Mouse (Mus musculus) layer of hippocampus, postnatal 25 days (tissue): Measurements from ENCODE around the gene Psmb3. TPM values are rescaled to one million over a fixed set of nuclear protein-coding genes. Genes with fewer than 3 reads are reported as not detected.
A peak's percentile ranks its signal among the peaks of the same experiment; 100 is the strongest.
"Not testable (repeated sequence)": the region's sequence is repeated elsewhere in the genome, so short reads cannot be mapped to it uniquely, and the experiment has no call there.

ENCODE experiments used
- DNase-seq, 2 experiments: peaks; one replicate each; pipeline ENCODE4 v3.0.0; 2022; ENCODE audit warnings: mixed read lengths in 2 of 2, low spot score in 1 of 2; ENCODE audit errors: extremely low spot score in 1 of 2
- total RNA-seq, 2 experiments: library from RNA; stranded (reverse); gene quantifications; 2 replicates each; pipeline ENCODE4 v1.2.3; 2021

Gene Psmb3
- total RNA-seq, result 100 to 1,000 TPM; 125 to 144 TPM

DNA sequence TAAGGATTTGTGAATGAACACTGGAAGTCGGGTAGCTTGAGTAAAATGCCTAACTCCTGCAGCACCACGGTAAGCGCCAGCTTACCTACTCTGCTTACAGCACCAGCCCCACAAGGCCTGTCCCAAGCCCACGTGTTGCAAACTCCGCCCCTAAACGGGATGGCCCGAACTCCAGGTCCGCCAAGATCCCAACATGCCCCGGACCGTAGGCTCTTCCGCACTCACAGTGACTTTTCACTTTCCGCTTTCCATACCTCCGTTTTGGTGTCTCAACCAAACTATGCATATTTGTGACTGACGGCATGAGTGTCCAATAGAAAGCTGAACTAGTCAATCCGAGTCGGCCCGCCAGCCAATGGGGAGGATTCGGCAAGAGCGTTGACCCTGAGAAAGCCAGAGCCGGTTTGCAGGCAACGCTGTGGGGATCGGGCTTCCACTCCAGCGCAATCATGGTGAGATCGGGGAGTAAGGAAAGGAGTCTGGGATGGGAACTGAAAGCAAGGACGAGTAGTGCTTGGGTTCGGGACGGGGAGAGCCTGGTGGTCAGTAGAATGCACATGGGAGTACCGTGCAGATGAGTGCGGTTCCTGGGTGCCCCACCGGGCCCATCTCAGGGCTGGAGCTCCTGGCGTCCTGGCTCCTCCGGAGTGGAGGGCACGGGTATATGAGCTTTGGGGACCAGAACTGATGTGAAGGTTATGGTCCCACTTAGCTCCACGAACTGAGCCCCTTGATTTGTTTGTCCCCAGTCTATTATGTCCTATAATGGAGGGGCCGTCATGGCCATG, at the start of gene Psmb3:
TSS of gene Psmb3 (plus strand) at position 361 of the 788 bp plus-strand sequence.
- peak; percentile 92 to 98 for DNase-seq

DNA sequence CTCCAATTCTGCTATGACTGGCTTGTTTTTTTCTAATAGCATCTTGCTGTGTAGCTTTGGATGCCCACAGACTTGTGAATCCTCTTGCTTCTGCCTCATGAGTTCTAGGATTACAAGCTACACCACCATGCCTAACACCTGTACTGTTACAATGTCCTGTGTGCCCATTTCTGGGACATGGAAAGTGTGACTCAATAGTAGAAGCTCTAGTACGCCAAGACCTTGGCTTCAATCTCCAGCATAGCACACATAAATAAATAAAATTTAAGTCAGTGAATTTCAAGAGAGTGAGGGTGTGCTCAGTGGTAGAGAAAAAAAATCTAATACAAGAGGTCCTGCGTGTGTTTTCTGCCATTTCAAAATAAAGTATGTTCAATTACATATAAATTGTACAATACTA, 49.0 kb upstream of the Psmb3 start:
- DNase-seq, result no peak

DNA sequence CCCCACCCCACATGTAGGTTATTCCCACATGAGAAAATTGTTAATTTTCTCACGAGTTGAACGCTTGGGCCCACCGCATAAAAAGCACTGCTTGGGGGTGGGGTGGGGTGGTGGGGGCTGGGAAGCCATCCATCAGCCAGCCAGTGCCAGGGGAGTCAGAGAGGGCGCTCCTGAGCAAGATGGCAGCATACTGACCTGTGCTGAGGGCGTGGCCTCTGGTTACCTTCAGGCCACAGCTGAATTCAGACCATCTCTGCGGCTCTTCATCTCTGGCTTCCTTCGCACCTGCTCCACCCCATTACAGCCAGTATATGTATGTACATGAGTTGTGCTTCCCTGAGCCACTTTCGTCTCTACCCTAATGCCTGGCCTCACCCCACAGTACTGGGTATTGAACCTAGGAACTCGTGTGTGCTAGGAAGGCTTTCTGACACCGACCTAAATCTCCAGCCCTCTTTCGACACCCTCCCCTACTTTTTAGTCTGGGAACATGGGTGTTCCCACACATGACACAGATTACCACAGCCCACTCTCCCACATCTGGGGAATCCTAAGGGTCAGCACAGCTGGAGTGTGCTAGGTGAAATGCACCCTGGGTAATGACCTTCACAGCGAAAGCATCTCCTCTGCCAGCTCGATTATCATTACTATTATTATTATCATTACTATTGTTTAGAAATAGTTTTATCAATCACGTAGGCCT, 46.8 kb upstream of the Psmb3 start:
- no peak for DNase-seq

DNA sequence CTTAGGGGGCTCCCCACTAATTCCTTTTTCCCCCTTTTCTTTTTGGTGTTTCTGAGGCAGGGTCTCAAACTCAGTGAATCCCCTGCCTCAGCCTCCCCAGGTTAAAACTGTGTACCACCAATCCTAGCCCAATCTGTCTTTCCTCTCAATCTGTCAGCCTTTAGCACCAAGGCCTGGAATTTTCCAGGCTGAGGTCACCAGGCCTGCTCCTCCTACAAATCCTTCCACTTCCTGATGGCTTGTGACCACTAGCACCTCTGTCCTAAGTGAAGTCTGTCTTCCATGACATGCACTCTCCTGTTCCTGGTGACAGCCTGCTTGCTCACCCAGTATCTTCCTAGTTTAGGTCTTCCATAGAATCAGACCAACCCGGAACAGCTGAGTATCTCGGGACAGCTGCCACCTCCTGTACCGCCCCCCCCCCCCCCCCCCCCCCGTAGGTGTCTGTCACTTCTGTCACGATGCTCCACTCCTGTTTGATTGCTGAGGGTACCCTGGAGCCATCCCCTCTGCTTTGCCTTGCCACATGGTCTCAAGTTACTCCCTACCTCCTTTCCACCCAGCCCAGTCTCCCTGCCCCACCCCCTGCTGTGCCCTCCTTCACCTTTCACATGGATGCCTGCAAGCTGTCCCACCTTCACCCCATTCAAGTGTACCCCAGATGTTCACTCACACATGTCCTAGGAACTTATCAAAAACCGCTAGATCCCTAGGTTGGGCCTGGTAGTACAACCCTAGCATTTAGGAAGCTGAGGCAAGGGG, 45.8 kb upstream of the Psmb3 start:
- DNase-seq, result no peak

DNA sequence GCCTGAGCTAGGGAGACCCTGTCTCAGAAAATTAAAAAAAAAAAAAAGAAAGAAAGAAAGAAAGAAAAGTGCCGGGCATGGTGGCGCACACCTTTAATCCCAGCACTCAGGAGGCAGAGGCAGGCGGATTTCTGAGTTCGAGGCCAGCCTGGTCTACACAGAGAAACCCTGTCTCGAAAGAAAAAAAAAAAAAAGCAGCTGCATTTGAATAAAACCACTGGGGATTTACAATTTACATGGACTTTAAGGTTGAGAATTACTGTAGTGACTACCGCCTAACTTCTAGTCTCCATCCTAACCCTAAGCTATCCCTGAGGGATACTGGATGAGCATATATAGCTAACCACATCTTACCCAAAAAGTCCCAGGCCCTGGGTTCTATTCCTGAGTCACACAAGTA, 45.2 kb upstream of the Psmb3 start:
- not testable (repeated sequence) for DNase-seq

DNA sequence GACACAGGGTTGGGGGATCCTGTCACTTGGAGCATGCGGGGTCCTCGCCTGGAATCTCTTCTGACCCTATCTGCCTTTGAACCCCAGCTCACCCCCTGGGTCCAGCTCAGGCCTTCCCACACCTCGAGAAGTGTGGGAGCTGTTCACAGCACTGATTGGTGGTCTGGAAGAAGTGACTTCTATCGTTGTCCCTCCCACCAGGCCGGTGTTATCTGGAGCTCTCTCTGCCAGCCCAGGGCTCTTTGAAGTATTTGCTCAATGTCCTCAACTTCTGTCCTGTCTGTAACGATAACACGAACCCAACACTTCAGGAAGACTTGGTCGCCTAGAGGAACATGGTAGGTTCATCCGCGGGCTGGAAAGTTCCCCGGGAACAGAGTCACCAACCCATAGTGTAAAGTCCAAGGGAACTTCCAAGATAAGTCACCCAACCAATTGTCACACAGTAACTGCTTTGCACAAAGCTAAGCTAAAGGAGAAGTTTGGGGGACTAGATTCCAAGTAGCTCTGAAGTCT, 44.4 kb upstream of the Psmb3 start:
- no peak for DNase-seq

DNA sequence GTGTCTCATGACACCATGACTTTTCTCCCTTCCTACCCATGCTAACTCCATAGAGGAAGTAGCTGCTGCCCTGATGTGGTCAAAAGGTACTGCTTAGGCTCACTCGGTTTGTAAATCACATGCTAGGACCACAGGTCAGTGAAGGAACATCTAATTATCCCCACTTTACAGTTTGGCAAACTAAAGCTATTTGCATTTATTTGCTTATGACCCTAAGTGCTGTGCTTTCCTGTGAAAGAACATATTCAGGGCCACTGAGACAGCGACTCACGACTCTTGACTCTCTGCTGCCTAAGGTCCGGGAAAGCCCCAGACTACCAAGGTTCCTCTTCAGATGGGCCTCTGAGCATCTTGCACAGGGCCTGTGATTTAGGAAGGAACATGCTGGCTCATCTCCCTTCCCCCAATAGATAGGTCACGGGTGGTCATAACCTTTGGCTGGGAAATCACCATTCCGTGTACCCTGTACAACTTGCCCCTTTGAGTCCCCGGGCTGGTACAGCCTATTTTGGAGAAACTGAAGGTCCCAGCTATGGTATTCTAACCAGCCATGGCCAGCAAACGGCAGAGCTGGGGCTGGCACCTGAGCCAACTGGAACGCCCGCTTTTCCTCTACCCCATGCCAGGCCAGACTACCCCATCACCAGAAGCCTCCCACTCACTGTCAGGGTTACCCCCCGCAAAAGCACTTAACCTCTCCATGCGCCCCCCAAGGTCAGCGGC, 43.8 kb upstream of the Psmb3 start:
- no peak for DNase-seq

DNA sequence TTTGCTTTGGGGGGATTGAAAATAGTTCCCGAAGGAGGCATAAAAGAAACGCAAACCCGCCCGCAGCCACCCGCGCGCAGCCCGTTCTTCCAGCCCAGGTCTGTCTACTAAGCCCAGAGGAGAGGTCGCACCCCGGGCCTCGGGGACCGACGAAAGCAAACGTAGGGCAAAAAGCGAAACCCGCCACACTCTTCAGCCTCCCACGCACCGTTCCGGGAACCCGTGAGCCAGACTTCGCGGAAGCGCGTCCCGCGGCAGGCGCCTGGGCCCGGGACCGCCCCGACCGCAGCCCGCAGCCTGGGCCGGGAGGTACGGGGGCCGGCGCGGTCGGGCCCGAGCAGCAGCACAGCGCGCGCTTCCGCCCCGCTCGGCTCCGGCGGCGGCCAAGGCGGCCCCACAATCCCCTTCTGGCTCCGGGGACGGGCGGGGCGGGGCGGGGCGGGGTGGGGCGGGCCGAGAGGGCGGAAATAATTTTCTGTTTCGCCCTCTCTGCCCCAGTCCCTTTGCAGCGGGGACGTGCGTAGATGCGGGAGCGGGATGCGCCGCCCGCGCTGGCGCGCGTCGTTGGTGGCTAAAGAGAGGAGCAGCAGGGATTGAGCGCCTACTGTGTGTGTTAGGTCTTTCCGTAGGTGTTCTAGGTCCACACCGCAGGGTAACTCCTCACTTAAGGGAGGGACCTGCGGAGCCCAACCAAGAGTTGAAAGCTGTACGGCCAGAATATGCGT, 43.0 kb upstream of the Psmb3 start:
- peak; percentile 62 to 64 for DNase-seq

DNA sequence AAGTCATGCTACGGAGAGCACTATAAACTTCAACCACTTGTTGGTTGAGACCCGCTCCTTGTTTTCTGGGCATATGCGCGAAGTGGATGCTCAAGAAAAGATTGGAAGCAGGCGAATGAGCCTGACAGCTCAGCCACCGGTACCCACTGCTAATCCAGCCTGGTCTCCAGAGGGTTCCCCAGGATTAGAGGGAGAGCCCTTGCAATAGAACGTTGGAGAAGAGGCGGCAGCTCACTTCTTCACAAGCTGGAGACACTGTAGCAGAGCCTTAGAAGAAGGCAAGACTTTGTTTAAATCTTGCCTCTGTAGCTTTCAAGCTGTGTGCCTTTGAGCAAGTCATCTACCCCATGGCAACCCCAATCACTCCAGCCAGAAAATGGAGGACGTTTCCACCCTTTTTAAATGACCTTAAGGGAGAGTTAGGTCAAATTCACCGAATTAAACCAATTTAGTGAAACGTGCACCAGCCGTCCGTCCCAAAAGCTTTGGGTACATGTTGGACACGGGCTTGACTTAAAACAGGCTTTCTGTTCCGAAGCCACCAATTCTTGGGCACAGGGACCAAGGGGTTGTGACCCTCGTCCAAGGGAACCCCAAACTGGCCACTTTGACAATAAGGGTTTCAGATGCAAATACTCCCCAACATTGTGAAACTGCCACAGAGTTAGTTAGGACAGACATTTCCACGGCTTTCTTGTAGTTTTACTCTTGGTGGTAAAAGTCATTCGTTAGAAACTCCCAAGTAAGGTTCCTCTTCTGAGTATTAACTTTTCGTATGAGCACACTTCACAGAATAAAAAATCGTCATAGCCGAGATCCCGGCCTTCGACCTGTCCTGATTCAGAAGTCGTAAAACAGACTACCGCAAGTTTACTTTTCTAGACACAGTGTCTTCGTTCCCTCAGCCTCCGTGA, 42.2 kb upstream of the Psmb3 start:
- DNase-seq, result no peak

DNA sequence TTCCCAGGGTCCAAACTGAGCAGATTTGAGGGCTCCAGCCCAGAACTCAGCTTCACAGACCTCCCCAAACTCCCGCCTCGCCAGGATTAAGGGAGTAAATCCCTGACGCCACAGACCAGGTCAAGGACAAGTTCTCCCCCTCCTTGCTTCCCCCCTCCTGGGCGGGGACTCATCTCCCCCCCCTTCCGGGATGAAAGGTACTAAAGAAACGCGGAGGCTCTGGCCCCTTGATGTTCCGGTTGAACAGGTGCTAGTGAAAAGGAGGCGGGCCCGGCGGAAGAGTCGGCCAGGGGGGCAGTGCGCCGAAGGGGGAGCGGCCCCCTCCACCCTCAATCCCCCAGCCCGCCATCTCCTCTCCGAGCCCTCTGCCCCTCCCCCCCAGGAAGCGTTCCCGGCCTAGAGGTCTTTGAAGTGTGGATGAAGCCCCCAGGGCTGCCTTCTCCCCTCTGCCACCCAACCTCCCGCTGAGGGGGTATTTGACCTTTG, 41.5 kb upstream of the Psmb3 start:
- no peak for DNase-seq

DNA sequence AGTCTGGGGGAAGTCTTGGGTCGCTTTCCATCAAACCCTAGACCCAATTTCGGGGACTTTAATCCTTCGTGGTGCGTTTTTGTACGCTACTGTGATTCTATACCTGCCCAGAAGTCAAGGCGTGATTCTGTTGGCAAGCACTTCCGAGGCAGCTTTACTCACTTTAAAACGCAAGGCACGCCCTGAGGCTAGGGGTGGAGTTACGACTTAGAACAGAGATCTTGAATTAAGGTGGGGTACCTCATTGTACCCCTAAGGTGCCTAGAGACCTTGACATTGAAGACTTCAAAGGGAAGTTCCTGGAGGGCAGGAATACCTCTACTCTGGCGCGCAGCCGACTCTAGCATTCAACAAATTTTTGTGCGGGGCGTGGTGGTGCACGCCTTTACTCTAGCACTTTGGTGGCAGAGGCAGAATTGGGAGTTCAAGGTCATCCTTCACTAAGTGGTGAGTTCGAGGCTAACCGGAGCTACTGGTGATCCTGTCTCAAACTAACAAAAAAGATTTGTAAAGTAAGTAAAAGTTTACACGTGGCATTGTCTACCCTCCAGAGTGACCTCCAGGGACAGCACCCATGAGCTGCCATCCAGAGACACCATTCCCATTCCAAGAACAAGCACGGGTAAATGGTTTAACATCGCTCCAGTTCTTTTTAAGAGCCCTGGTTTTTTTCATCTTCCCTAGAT, 40.8 kb upstream of the Psmb3 start:
- DNase-seq, result no peak

DNA sequence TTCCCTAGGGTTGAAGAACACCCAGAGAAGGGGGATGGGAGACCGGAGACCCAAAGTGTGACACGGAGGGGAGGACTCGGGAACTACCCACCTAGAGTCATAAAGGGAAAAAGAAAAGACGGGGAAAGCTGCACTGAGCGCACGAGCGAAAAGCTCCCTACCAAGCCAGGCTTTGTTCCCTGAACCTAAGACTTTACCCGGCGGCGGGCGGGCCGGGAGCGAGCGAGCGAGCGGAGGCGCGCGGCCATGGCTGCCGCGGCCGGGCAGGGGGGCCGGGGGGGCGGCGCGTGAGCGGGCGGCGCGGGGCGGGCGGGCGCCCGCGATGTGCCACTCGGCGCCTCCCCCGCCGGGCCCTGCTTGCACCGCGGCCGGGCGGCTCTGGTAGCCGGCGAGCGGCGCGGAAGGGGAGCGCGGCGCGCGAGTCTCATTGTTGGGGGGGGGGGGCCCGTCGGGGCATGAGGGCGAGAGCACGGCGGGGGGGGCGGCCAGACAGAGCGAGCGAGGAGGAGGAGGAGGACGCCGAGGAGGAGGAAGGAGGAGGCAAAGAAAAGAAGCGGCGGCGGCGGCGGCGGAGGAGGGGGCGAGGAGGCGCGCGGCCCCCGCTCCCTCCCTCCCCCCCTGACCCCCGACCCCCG, 40.2 kb upstream of the Psmb3 start, which contains the start of gene Mllt6:
TSS of gene Mllt6 (plus strand) at position 522 of the 635 bp plus-strand sequence.
- DNase-seq, result peak in 1 of 2 experiments; percentile 66

DNA sequence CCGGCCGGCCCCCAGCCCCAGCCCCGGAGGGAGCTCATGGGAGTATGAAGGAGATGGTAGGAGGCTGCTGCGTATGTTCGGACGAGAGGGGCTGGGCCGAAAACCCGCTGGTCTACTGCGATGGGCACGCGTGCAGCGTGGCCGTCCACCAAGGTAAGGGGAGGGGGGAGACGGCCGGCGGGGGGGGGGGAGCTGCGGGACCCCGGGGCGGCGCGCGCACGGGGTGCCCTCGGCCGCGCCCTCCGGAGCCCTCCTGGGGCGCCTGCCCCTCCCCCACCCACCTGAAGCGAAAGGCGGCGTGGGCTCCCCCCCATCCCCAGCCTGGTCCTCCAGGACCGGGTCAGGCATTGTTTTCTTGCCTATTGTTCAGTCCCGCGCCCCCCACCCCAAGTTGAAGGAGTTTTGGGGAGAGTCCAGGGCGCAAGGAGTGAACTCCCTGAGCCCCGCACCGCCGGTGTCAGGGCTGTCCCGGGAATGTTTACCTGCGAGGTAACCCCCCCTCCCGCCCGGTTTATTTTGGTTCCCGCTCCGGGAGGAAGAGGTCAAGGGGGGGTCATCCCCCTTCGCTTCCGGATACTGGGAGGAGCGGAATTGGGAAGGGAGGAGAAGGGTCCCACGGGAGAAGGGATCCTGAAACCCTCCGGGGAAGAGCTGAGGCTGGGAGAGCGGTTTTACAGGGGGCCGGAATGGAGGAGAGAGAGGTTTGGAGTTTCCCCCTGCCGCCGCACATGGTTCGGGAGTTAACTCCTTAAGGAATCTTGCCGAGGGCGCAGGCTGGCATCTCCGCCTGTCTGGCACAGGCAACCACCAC, 39.5 kb upstream of the Psmb3 start:
- DNase-seq, result no peak

DNA sequence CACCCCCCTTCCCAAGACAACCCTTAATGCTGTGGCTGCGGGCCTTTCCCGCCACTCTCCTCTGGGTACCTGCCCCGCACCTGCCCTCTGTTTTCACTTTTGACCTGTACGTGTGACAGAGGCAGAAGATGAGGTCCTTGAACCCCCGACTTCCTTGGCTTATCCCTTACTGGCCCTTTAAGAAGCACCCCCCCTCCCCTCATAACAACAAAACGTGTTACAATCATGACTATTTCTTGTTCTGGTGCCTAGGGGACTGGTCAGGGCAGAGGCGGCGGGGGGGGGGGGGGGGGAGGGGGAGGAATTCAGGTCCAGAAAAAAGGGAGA, 38.9 kb upstream of the Psmb3 start:
- DNase-seq, result no peak

DNA sequence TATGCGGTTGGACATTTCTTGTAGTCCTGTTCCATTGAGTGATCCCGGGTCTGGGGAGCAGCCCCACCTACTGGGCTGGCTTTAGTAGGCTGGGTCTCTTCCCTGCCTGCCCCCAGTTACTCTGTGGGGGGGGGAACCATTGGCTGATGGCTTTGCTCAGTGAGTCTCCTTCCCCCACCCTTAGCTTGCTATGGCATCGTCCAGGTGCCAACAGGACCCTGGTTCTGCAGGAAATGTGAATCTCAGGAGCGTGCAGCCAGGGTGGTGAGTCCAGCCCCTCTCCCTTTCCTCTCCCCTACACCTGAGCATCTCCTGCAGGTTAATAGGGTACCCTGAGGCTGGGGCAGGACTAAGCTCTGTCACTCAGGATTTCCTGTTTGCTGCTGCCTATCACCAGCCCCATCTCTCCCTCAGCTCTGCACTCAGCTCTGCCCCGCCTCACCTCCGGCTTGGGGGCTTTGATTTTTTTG, 38.4 kb upstream of the Psmb3 start:
- DNase-seq, result no peak

DNA sequence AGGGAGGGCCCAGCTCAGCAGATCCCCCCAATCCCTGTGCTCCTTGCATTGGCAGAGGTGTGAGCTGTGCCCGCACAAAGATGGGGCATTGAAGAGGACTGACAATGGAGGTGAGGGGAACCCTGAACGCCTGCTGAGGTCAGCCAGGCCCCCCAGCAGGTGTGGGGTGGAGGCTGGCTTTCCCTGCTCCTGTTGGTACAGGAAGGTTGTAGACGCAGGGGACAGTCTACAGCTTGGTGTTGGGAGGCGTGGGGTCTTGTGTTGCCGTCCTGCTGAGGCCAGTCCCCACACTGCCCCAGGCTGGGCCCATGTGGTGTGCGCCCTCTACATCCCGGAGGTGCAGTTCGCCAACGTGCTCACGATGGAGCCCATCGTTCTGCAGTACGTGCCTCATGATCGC, 37.8 kb upstream of the Psmb3 start:
- no peak for DNase-seq

DNA sequence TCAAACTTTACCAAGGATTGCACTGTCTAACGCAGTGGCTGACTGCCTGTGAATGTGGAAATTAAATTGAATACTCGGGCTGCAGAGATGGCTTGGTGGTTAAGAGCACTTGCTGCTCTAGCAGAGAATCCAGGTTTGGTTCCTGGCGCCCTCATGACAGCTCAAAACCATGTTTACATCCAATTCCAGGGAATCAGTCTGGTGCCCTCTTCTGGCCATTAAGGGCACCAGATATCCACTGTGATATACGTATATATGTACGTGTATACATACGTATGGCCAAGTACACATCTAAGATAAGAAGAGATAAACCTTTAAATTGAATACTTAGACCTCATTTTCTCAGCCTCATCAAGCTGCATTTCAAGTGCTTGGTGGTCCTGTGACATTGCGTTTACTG, 37.0 kb upstream of the Psmb3 start:
- DNase-seq, result no peak
